Mouse (Mus musculus) liver, adult 2 months (tissue): ENCODE data around the gene Coq4. TPM values are rescaled to one million over a fixed set of nuclear protein-coding genes. Genes with fewer than 3 reads are reported as not detected.

Source experiments
- DNase-seq: peaks from one replicate; pipeline ENCODE4 v3.0.0-alpha.2; 2011; ENCODE audit warnings: low read depth, low spot score; ENCODE audit errors: extremely low read depth
- H3K27ac ChIP-seq: fragments of 200-500 bp; replicated peaks from 2 replicates; pipeline ENCODE4 v1.5.1; 2012; ENCODE audit warnings: low read depth, mild to moderate bottlenecking, control low read depth, inconsistent platforms, low read length; ENCODE audit not compliant: insufficient read depth
- H3K27me3 ChIP-seq: fragments of 200-500 bp; 2 replicates; pipeline ENCODE4 v1.6.1; 2012; ENCODE audit warnings: mild to moderate bottlenecking, moderate library complexity, low read length, inconsistent platforms; ENCODE audit not compliant: control insufficient read depth, insufficient read depth
- H3K36me3 ChIP-seq: fragments of 200-500 bp; 2 replicates; pipeline ENCODE4 v1.6.1; 2012; ENCODE audit warnings: low read length, inconsistent platforms; ENCODE audit not compliant: control insufficient read depth, insufficient read depth
- H3K4me1 ChIP-seq: fragments of 200-500 bp; 2 replicates; pipeline ENCODE4 v1.6.1; 2011; ENCODE audit warnings: low read length; ENCODE audit not compliant: control insufficient read depth, insufficient read depth
- H3K4me3 ChIP-seq: fragments of 200-500 bp; 2 replicates; pipeline ENCODE4 v1.5.1; 2011; ENCODE audit warnings: low read depth, mild to moderate bottlenecking, control low read depth, low read length, moderate library complexity; ENCODE audit not compliant: insufficient read depth
- H3K79me2 ChIP-seq: fragments of 200-500 bp; 2 replicates; pipeline ENCODE4 v1.6.1; 2012; ENCODE audit warnings: inconsistent platforms, mild to moderate bottlenecking, low read length, moderate library complexity; ENCODE audit not compliant: control insufficient read depth, insufficient read depth
- H3K9ac ChIP-seq: fragments of 200-500 bp; 2 replicates; pipeline ENCODE4 v1.6.1; 2012; ENCODE audit warnings: low read depth, mild to moderate bottlenecking, control low read depth, inconsistent platforms, low read length
- CTCF ChIP-seq: fragments of 200-500 bp; IDR thresholded peaks from 2 replicates; pipeline ENCODE4 v1.5.1; 2011; ENCODE audit warnings: low read depth, low read length, control low read depth
- POLR2A ChIP-seq: fragments of 200-500 bp; IDR thresholded peaks from 2 replicates; pipeline ENCODE4 v1.6.1; 2011; ENCODE audit warnings: low read length, control low read depth; ENCODE audit not compliant: insufficient read depth; ENCODE audit errors: extremely low read depth
- WGBS: fragments of 180-500 bp; shearing (Covaris S2); methylation state at CpG from one replicate; pipeline ENCODE4 v1.1.7; 2018; 5-methylcytosine and 5-hydroxymethylcytosine counted together
- polyA plus RNA-seq: library from polyadenylated mRNA; depleted of rRNA; stranded (reverse); fragments of >200 nt; gene quantifications from 2 replicates; pipeline ENCODE4 v1.2.3, GENCODE M21; 2012
- total RNA-seq: library from RNA; depleted of rRNA; stranded (reverse); fragments of >200 nt; gene quantifications from 2 replicates; pipeline ENCODE4 v1.2.3, GENCODE M21; 2014

The Coq4 gene
- total and polyA plus RNA-seq, 2 experiments: 7.8 to 48.2 TPM

- peaks cover 10% of the 10 kb centered on the region for H3K4me1 ChIP-seq
- H3K9ac ChIP-seq: no peak overlapping the region
- no peak for TF ChIP-seq CTCF
- TF ChIP-seq POLR2A: no peak
- H3K27ac ChIP-seq: no peak overlapping the region
- DNase-seq: no peak
- no peak overlapping the region for H3K4me3 ChIP-seq
- H3K27me3 ChIP-seq: no peaks in the 10 kb centered on the region
- 0 out of 2 replicates have a peak, but pooled peaks cover 2% of the 10 kb centered on the region for H3K36me3 ChIP-seq
- WGBS: 94% methylated on average over 4 of the region's 4 CpGs
- H3K79me2 ChIP-seq: peaks cover 15% of the 10 kb centered on the region; the same call in 1 of the 2 replicates
Measured at GRCm38 (mm10) chr2:29831106-29831505, 43.8 kb downstream of the Coq4 start.

GRCm38 (mm10) chr2:29833796-29834195 lies 46.5 kb downstream of the Coq4 start:
- DNase-seq: no peak
- Histone ChIP-seq H3K4me3 (no peak overlapping the region), H3K4me1 (peaks cover 2% of the 10 kb centered on the region; the same call in 1 of the 2 replicates), H3K79me2 (peaks cover 4% of the 10 kb centered on the region; the same call in 1 of the 2 replicates), H3K9ac (no peak overlapping the region), H3K36me3 (0 out of 2 replicates have a peak, but pooled peaks cover 2% of the 10 kb centered on the region), H3K27me3 (no peaks in the 10 kb centered on the region), H3K27ac (no peak overlapping the region)
- WGBS: 94% methylated on average over 5 of the region's 5 CpGs
- TF ChIP-seq CTCF (no peak), POLR2A (no peak)

- Histone ChIP-seq H3K27ac (no peak overlapping the region), H3K4me3 (no peak overlapping the region), H3K27me3 (no peaks in the 10 kb centered on the region), H3K79me2 (peaks cover 4% of the 10 kb centered on the region; the same call in 1 of the 2 replicates), H3K9ac (no peak overlapping the region), H3K4me1 (no peaks in the 10 kb centered on the region), H3K36me3 (0 out of 2 replicates have a peak, but pooled peaks cover 2% of the 10 kb centered on the region)
- TF ChIP-seq CTCF (no peak), POLR2A (no peak)
- 92% methylated on average over 2 of the region's 2 CpGs for WGBS
- no peak for DNase-seq
Measured at GRCm38 (mm10) chr2:29835391-29835899, 48.2 kb downstream of the Coq4 start.

- TF ChIP-seq POLR2A (no peak), CTCF (no peak)
- no peak for DNase-seq
- WGBS: 65% methylated on average over 4 of the region's 4 CpGs
- H3K36me3 ChIP-seq: peaks cover 4% of the 10 kb centered on the region; the same call in 1 of the 2 replicates
- H3K4me1 ChIP-seq: no peaks in the 10 kb centered on the region
- no peak overlapping the region for H3K9ac ChIP-seq
- no peaks in the 10 kb centered on the region for H3K27me3 ChIP-seq
- H3K4me3 ChIP-seq: no peak overlapping the region
- no peaks in the 10 kb centered on the region for H3K79me2 ChIP-seq
- H3K27ac ChIP-seq: no peak overlapping the region
Measured at GRCm38 (mm10) chr2:29839460-29839859, 52.2 kb downstream of the Coq4 start.

DNA sequence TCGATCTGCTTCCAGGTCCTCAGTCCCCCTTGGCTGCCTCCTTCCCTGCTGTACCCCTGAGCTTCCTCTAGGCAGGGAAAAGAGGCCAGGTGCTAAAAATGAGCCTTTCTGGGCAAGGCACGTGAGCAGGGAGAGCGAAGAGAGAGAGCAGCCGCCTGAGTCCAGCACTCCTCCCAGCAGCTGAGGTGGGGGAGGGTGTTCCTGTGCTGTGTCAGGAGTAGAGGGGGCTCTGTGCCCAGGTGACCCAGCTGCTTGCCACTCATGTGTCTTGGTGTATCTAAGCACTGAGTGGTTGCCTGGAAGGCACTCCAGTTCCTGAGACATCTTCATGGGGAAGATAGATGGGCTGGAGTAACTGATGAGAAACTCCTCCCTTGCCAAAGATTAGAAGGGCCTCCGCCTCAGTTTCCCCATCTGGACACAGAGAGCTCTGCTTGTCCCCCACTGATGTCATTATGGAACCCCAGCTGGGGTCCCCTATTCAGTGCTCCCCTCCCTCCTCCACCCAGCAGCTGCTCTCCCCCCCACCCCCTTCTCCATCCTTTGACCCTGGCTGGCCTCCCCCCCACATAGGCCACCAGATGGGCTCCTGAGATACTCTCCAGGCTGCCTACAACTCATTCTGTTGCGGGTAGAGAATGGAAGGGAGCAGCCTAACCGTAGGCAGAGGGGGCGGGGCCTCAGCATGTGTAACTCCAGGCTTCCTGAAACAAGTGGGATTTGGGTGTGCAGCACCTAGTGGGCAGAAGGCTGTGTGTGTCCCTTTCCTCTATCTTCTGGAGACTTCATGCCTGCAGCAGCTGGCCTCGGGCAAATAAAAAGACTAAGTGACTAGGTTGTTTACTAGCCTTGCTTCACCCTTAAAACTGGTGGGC lies 56.2 kb downstream of the Coq4 start:
- TF ChIP-seq POLR2A (no peak), CTCF (no peak)
- no peak overlapping the region for H3K4me3 ChIP-seq
- H3K9ac ChIP-seq: no peak overlapping the region
- 87% methylated on average over 9 of the region's 9 CpGs for WGBS
- no peaks in the 10 kb centered on the region for H3K4me1 ChIP-seq
- H3K36me3 ChIP-seq: peaks cover 4% of the 10 kb centered on the region; the same call in 1 of the 2 replicates
- no peaks in the 10 kb centered on the region; the same call in 1 of the 2 replicates for H3K27me3 ChIP-seq
- no peaks in the 10 kb centered on the region for H3K79me2 ChIP-seq
- no peak overlapping the region for H3K27ac ChIP-seq
- no peak for DNase-seq
